ENCODE assay signal across 1 mouse cellular context in genomic region chr11:51844529-51845098, GRCm38 (mm10).
A peak's percentile ranks its signal among the peaks of the same experiment; 100 is the strongest.
TF ChIP-seq lines count a peak whose summit lies in the region.

No protein-coding gene starts in this region.

TF ChIP-seq in CH12.LX, 34 proteins besides CTCF, POLR2A, EP300 and RAD21 (continued from another document):
- TF ChIP-seq HCFC1 (IDR thresholded peaks at IDR 0.05; ENCODE audit: low read depth, low read length) (peak; percentile 53; the same call in 1 of the 2 replicates), MAFK (IDR thresholded peaks at IDR 0.05; ENCODE audit: insufficient replicate concordance, low read length) (peak; percentile 84), TCF12 (IDR thresholded peaks at IDR 0.05; ENCODE audit: low read depth, low read length) (peak; percentile 100), MAZ (IDR thresholded peaks at IDR 0.05; ENCODE audit: low read depth, low read length) (peak; percentile 96), TBP (conservative IDR thresholded peaks at IDR 0.05; ENCODE audit: low read depth, low read length) (peak; percentile 83), MAX (IDR thresholded peaks at IDR 0.05; ENCODE audit: low read length) (peak; percentile 69), USF2 (conservative IDR thresholded peaks at IDR 0.05; ENCODE audit: low read depth, low read length) (no peak), ELF1 (IDR thresholded peaks at IDR 0.05; ENCODE audit: low read depth, low read length) (peak; percentile 48), SIN3A (IDR thresholded peaks at IDR 0.05; ENCODE audit: low read length) (peak; percentile 92), POLR2AphosphoS2 (IDR thresholded peaks at IDR 0.05; ENCODE audit: low read depth, low read length) (no peak), CHD1 (IDR thresholded peaks at IDR 0.05; ENCODE audit: low read depth, low read length) (no peak), ZMIZ1 (IDR thresholded peaks at IDR 0.05; ENCODE audit: low read depth, low read length) (peak; percentile 64), UBTF (IDR thresholded peaks at IDR 0.05; ENCODE audit: low read depth, low read length) (peak; percentile 26; the same call in 1 of the 2 replicates), RCOR1 (conservative IDR thresholded peaks at IDR 0.05; ENCODE audit: low read depth, low read length) (peak; percentile 93), E2F4 (IDR thresholded peaks at IDR 0.05; ENCODE audit: insufficient replicate concordance, low read depth, low read length) (peak; percentile 45; the same call in 1 of the 2 replicates)
